Mouse (Mus musculus) midbrain, embryonic 13.5 days (tissue): ENCODE measurements around the gene Pax3. TPM values are rescaled to one million over a fixed set of nuclear protein-coding genes. Genes with fewer than 3 reads are reported as not detected.
A peak's percentile ranks its signal among the peaks of the same experiment; 100 is the strongest.

Experiments
- ATAC-seq: fragments of 200-750 bp; cut with Nextera tagmentation; 2 replicates; pipeline ENCODE4 v1.8.0; 2017; ENCODE audit warnings: mild to moderate bottlenecking, moderate TSS enrichment, moderate library complexity
- H3K27ac ChIP-seq: fragments of 300-500 bp; sonication (generic); 2 replicates; pipeline ENCODE4 v1.5.1; 2015; ENCODE audit warnings: inconsistent platforms, mild to moderate bottlenecking, moderate library complexity
- H3K27me3 ChIP-seq: fragments of 300-500 bp; sonication (generic); 2 replicates; pipeline ENCODE4 v1.6.1; 2015; ENCODE audit warnings: mild to moderate bottlenecking, inconsistent platforms
- H3K36me3 ChIP-seq: fragments of 300-500 bp; sonication (generic); 2 replicates; pipeline ENCODE4 v1.6.1; 2015; ENCODE audit warnings: mild to moderate bottlenecking, inconsistent platforms
- H3K4me1 ChIP-seq: fragments of 300-500 bp; sonication (generic); replicated peaks from 2 replicates; pipeline ENCODE4 v1.6.1; 2015; ENCODE audit warnings: inconsistent platforms
- H3K4me2 ChIP-seq: fragments of 300-500 bp; sonication (generic); replicated peaks from 2 replicates; pipeline ENCODE4 v1.6.1; 2015; ENCODE audit warnings: moderate library complexity, mild to moderate bottlenecking, inconsistent platforms
- H3K4me3 ChIP-seq: fragments of 300-500 bp; sonication (generic); replicated peaks from 2 replicates; pipeline ENCODE4 v1.5.1; 2015; ENCODE audit warnings: mild to moderate bottlenecking, inconsistent platforms
- H3K9ac ChIP-seq: fragments of 300-500 bp; sonication (generic); replicated peaks from 2 replicates; pipeline ENCODE4 v1.6.1; 2015; ENCODE audit warnings: mild to moderate bottlenecking, inconsistent platforms
- H3K9me3 ChIP-seq: fragments of 300-500 bp; sonication (generic); 2 replicates; pipeline ENCODE4 v1.6.1; 2016; ENCODE audit warnings: mild to moderate bottlenecking, inconsistent platforms
- WGBS: fragments of 180-500 bp; shearing (Covaris S2); methylation state at CpG from one replicate; pipeline ENCODE4 v1.1.7; 2015; 5-methylcytosine and 5-hydroxymethylcytosine counted together
- polyA plus RNA-seq: library from polyadenylated mRNA; unstranded; fragments of >200 nt; fragmentation: Nextera tagmentation; extraction: Ambion mirVana; gene quantifications from 2 replicates; pipeline ENCODE4 v1.2.1, GENCODE M21; 2015

Pax3 gene
- polyA plus RNA-seq, 1 experiment from 2014 or later, result 35.6 TPM

GRCm38 (mm10) chr1:78189501-78190345, 7.2 kb downstream of the Pax3 start:
- Histone ChIP-seq H3K9ac (peak overlapping the region; percentile 78), H3K4me1 (peaks cover 45% of the 10 kb centered on the region), H3K4me3 (peak overlapping the region; percentile 58), H3K9me3 (no peaks in the 10 kb centered on the region), H3K4me2 (peak overlapping the region; percentile 75), H3K27ac (peak overlapping the region; percentile 93), H3K27me3 (peaks cover 78% of the 10 kb centered on the region), H3K36me3 (no peaks in the 10 kb centered on the region)
- WGBS, result under 1% methylated on average over 39 of the region's 47 CpGs
- peak; percentile 90 for ATAC-seq

GRCm38 (mm10) chr1:78189016-78189415, 7.9 kb downstream of the Pax3 start:
- no peak for ATAC-seq
- Histone ChIP-seq H3K27me3 (peaks cover 84% of the 10 kb centered on the region), H3K4me1 (peaks cover 47% of the 10 kb centered on the region), H3K9me3 (no peaks in the 10 kb centered on the region), H3K36me3 (no peaks in the 10 kb centered on the region), H3K27ac (peak overlapping the region; percentile 93), H3K9ac (peak overlapping the region; percentile 52), H3K4me3 (peak overlapping the region; percentile 58), H3K4me2 (peak overlapping the region; percentile 75)
- under 1% methylated on average over 16 of the region's 16 CpGs for WGBS

GRCm38 (mm10) chr1:78188299-78188698, 8.6 kb downstream of the Pax3 start:
- Histone ChIP-seq H3K27me3 (peaks cover 87% of the 10 kb centered on the region), H3K36me3 (no peaks in the 10 kb centered on the region), H3K4me2 (peak overlapping the region; percentile 75), H3K9ac (peak overlapping the region; percentile 28; the same call in 1 of the 2 replicates), H3K4me1 (peaks cover 48% of the 10 kb centered on the region), H3K27ac (no peak overlapping the region), H3K9me3 (no peaks in the 10 kb centered on the region), H3K4me3 (peak overlapping the region; percentile 58)
- WGBS, result 3% methylated on average over 2 of the region's 2 CpGs
- ATAC-seq, result no peak

GRCm38 (mm10) chr1:78187788-78188173, 9.2 kb downstream of the Pax3 start:
- H3K4me3 ChIP-seq, result peak overlapping the region; percentile 58
- 7% methylated on average over 6 of the region's 6 CpGs for WGBS
- peak overlapping the region; percentile 75 for H3K4me2 ChIP-seq
- no peak overlapping the region for H3K27ac ChIP-seq
- peak overlapping the region; percentile 28; the same call in 1 of the 2 replicates for H3K9ac ChIP-seq
- H3K36me3 ChIP-seq, result no peaks in the 10 kb centered on the region
- peaks cover 87% of the 10 kb centered on the region for H3K27me3 ChIP-seq
- H3K9me3 ChIP-seq, result no peaks in the 10 kb centered on the region
- no peak for ATAC-seq
- peaks cover 52% of the 10 kb centered on the region for H3K4me1 ChIP-seq

GRCm38 (mm10) chr1:78187122-78187787, 9.7 kb downstream of the Pax3 start:
- peak overlapping the region; percentile 28 for H3K9ac ChIP-seq
- peak overlapping the region; percentile 1; the same call in 1 of the 2 replicates for H3K27ac ChIP-seq
- no peaks in the 10 kb centered on the region for H3K36me3 ChIP-seq
- peaks cover 51% of the 10 kb centered on the region for H3K4me1 ChIP-seq
- peak overlapping the region; percentile 75 for H3K4me2 ChIP-seq
- ATAC-seq, result no peak
- no peaks in the 10 kb centered on the region for H3K9me3 ChIP-seq
- peak overlapping the region; percentile 58 for H3K4me3 ChIP-seq
- peaks cover 87% of the 10 kb centered on the region for H3K27me3 ChIP-seq
- 2% methylated on average over 8 of the region's 8 CpGs for WGBS

- ATAC-seq, result no peak
- H3K36me3 ChIP-seq, result no peaks in the 10 kb centered on the region
- H3K27ac ChIP-seq, result peak overlapping the region; percentile 53
- H3K9me3 ChIP-seq, result no peaks in the 10 kb centered on the region
- H3K4me3 ChIP-seq, result no peak overlapping the region
- 42% methylated on average over 5 of the region's 5 CpGs for WGBS
- H3K4me1 ChIP-seq, result peaks cover 32% of the 10 kb centered on the region
- peak overlapping the region; percentile 29 for H3K4me2 ChIP-seq
- peaks cover 90% of the 10 kb centered on the region for H3K27me3 ChIP-seq
- no peak overlapping the region for H3K9ac ChIP-seq
Observed at GRCm38 (mm10) chr1:78182954-78183353, 14.0 kb downstream of the Pax3 start.

GRCm38 (mm10) chr1:78181882-78182281, 15.1 kb downstream of the Pax3 start:
- Histone ChIP-seq H3K9ac (no peak overlapping the region), H3K36me3 (no peaks in the 10 kb centered on the region), H3K4me1 (peaks cover 24% of the 10 kb centered on the region), H3K4me2 (peak overlapping the region; percentile 29), H3K27me3 (peaks cover 90% of the 10 kb centered on the region), H3K27ac (peak overlapping the region; percentile 44; the same call in 1 of the 2 replicates), H3K4me3 (no peak overlapping the region), H3K9me3 (no peaks in the 10 kb centered on the region)
- 4% methylated on average over 9 of the region's 9 CpGs for WGBS
- peak; percentile 75 for ATAC-seq

GRCm38 (mm10) chr1:78172334-78172733, 24.6 kb downstream of the Pax3 start:
- H3K27ac ChIP-seq, result peak overlapping the region; percentile 54
- WGBS, result 11% methylated on average over 6 of the region's 6 CpGs
- H3K4me1 ChIP-seq, result peaks cover 51% of the 10 kb centered on the region
- no peaks in the 10 kb centered on the region for H3K9me3 ChIP-seq
- H3K36me3 ChIP-seq, result no peaks in the 10 kb centered on the region
- 0 out of 2 replicates have a peak overlapping the region, but pooled peaks have one; percentile 25 for H3K9ac ChIP-seq
- peak overlapping the region; percentile 31 for H3K4me2 ChIP-seq
- ATAC-seq, result no peak
- peaks cover 76% of the 10 kb centered on the region for H3K27me3 ChIP-seq
- H3K4me3 ChIP-seq, result 0 out of 2 replicates have a peak overlapping the region, but pooled peaks have one; percentile 5

- peak overlapping the region; percentile 54; the same call in 1 of the 2 replicates for H3K27ac ChIP-seq
- H3K9me3 ChIP-seq, result no peaks in the 10 kb centered on the region
- no peak overlapping the region for H3K9ac ChIP-seq
- H3K4me2 ChIP-seq, result peak overlapping the region; percentile 31
- no peaks in the 10 kb centered on the region for H3K36me3 ChIP-seq
- no peak overlapping the region for H3K4me3 ChIP-seq
- ATAC-seq, result no peak
- peaks cover 76% of the 10 kb centered on the region for H3K27me3 ChIP-seq
- WGBS, result 2% methylated on average over 1 of the region's 1 CpGs
- H3K4me1 ChIP-seq, result peaks cover 57% of the 10 kb centered on the region
Observed at GRCm38 (mm10) chr1:78171671-78172070, 25.3 kb downstream of the Pax3 start.

GRCm38 (mm10) chr1:78170771-78171170, 26.2 kb downstream of the Pax3 start:
- peak overlapping the region; percentile 54; the same call in 1 of the 2 replicates for H3K27ac ChIP-seq
- peaks cover 75% of the 10 kb centered on the region for H3K27me3 ChIP-seq
- H3K9me3 ChIP-seq, result no peaks in the 10 kb centered on the region
- no peaks in the 10 kb centered on the region for H3K36me3 ChIP-seq
- H3K9ac ChIP-seq, result no peak overlapping the region
- H3K4me3 ChIP-seq, result peak overlapping the region; percentile 3; the same call in 1 of the 2 replicates
- 9% methylated on average over 9 of the region's 9 CpGs for WGBS
- peak overlapping the region; percentile 34 for H3K4me2 ChIP-seq
- peaks cover 58% of the 10 kb centered on the region for H3K4me1 ChIP-seq
- no peak for ATAC-seq

GRCm38 (mm10) chr1:78168796-78169195, 28.1 kb downstream of the Pax3 start:
- ATAC-seq, result no peak

More at GRCm38 (mm10) chr1:78168796-78169195, 28.1 kb downstream of the Pax3 start:
- peak overlapping the region; percentile 42 for H3K27ac ChIP-seq
- H3K9ac ChIP-seq, result no peak overlapping the region
- H3K36me3 ChIP-seq, result no peaks in the 10 kb centered on the region
- H3K4me2 ChIP-seq, result peak overlapping the region; percentile 34; the same call in 1 of the 2 replicates
- WGBS, result 11% methylated on average over 3 of the region's 3 CpGs
- no peaks in the 10 kb centered on the region for H3K9me3 ChIP-seq
- H3K4me3 ChIP-seq, result no peak overlapping the region
- H3K4me1 ChIP-seq, result peaks cover 58% of the 10 kb centered on the region
- H3K27me3 ChIP-seq, result peaks cover 85% of the 10 kb centered on the region
